Mouse (Mus musculus) inflammation-experienced regulatory T-cells, adult 16 weeks (primary cell): ENCODE measurements around the gene Plekhh3. TPM values are rescaled to one million over a fixed set of nuclear protein-coding genes. Genes with fewer than 3 reads are reported as not detected.

ENCODE experiments used
- polyA plus RNA-seq: library from polyadenylated mRNA; unstranded; fragments of 100-300 nt; shearing (Covaris generic); gene quantifications from one replicate; pipeline ENCODE4 v1.2.1, GENCODE M21; 2017

The Plekhh3 gene
- polyA plus RNA-seq: not detected

GRCm38 (mm10) chr11:101170811-101171610 is at the start of gene Plekhh3:
Gene Plekhh3, minus strand, starts transcription at chr11:101171351.

GRCm38 (mm10) chr11:101174851-101175628 is 3.9 kb upstream of the Plekhh3 start, which contains the start of gene Ccr10:
Gene Ccr10, minus strand, starts transcription at chr11:101175443.

GRCm38 (mm10) chr11:101170354-101170810 is 769 bp downstream of the Plekhh3 start, which contains the start of gene Cntnap1:
Gene Cntnap1, plus strand, starts transcription at chr11:101170523.

GRCm38 (mm10) chr11:101155728-101156371 is 15.3 kb downstream of the Plekhh3 start, which contains the start of gene Tubg2:
Gene Tubg2, plus strand, starts transcription at chr11:101155907.

GRCm38 (mm10) chr11:101119761-101120544 is 51.2 kb downstream of the Plekhh3 start, which contains the start of the genes Retreg3 and Tubg1:
Gene Retreg3, minus strand, starts transcription at chr11:101119893.
Gene Tubg1, plus strand, starts transcription at chr11:101119938.

Other genes with a start within 250 kb of the Plekhh3 start
- 363 TPM for gene Stat3, start 231.8 kb downstream of the Plekhh3 start, polyA plus RNA-seq
- 0.22 TPM for gene Cavin1, start 200.5 kb downstream of the Plekhh3 start, polyA plus RNA-seq
- gene Atp6v0a1, start 161.9 kb downstream of the Plekhh3 start, polyA plus RNA-seq: 9.1 TPM
- gene Naglu, start 101.3 kb downstream of the Plekhh3 start, polyA plus RNA-seq: 9.0 TPM
- gene Hsd17b1, start 92.9 kb downstream of the Plekhh3 start, polyA plus RNA-seq: 0.51 TPM
- 39.8 TPM for gene Coasy, start 88.8 kb downstream of the Plekhh3 start, polyA plus RNA-seq
- gene Mlx, start 84.1 kb downstream of the Plekhh3 start, polyA plus RNA-seq: 114 TPM
- gene Psmc3ip, start 75.9 kb downstream of the Plekhh3 start, polyA plus RNA-seq: 7.8 TPM
- 66.3 TPM for gene Retreg3, start 51.5 kb downstream of the Plekhh3 start, polyA plus RNA-seq
- gene Tubg1, start 51.4 kb downstream of the Plekhh3 start, polyA plus RNA-seq: 49.2 TPM
- 4.6 TPM for gene Tubg2, start 15.4 kb downstream of the Plekhh3 start, polyA plus RNA-seq
- gene Cntnap1, start 828 bp downstream of the Plekhh3 start, polyA plus RNA-seq: 0.16 TPM
- 3.3 TPM for gene Ccr10, start 4.1 kb upstream of the Plekhh3 start, polyA plus RNA-seq
- gene Ezh1, start 55.1 kb upstream of the Plekhh3 start, polyA plus RNA-seq: 115 TPM
- not detected for gene Ramp2, start 74.7 kb upstream of the Plekhh3 start, polyA plus RNA-seq
- gene Vps25, start 82.4 kb upstream of the Plekhh3 start, polyA plus RNA-seq: 152 TPM
- gene Wnk4, start 89.2 kb upstream of the Plekhh3 start, polyA plus RNA-seq: 6.4 TPM
- gene Cntd1, start 107.7 kb upstream of the Plekhh3 start, polyA plus RNA-seq: 0.34 TPM
- 125 TPM for gene Coa3, start 107.8 kb upstream of the Plekhh3 start, polyA plus RNA-seq
- 231 TPM for gene Becn1, start 130.9 kb upstream of the Plekhh3 start, polyA plus RNA-seq
- 169 TPM for gene Psme3, start 144.9 kb upstream of the Plekhh3 start, polyA plus RNA-seq
- 3.2 TPM for gene Aoc2, start 153.7 kb upstream of the Plekhh3 start, polyA plus RNA-seq
- gene Aoc3, start 159.3 kb upstream of the Plekhh3 start, polyA plus RNA-seq: not detected
- gene G6pc, start 196.2 kb upstream of the Plekhh3 start, polyA plus RNA-seq: not detected
- 48.9 TPM for gene Aarsd1, start 246.3 kb upstream of the Plekhh3 start, polyA plus RNA-seq